Mouse (Mus musculus) urinary bladder, postnatal 4 days (tissue): Measurements from ENCODE around the gene Tyw1.
"Not testable (repeated sequence)": the region's sequence is repeated elsewhere in the genome, so short reads cannot be mapped to it uniquely, and the experiment has no call there.

Experiments used
- DNase-seq, 2 experiments: peaks; one replicate each; pipeline ENCODE4 v3.0.0; 2021 to 2022; ENCODE audit warnings: low spot score in 2 of 2

The Tyw1 gene

GRCm38 (mm10) chr5:130255017-130255720, at the start of gene Tyw1, which contains the start of gene Sbds:
Gene Tyw1 (plus strand): TSS chr5:130255619.
Gene Sbds (minus strand): TSS chr5:130255530.
- peak; percentile 96 to 97 for DNase-seq

DNA sequence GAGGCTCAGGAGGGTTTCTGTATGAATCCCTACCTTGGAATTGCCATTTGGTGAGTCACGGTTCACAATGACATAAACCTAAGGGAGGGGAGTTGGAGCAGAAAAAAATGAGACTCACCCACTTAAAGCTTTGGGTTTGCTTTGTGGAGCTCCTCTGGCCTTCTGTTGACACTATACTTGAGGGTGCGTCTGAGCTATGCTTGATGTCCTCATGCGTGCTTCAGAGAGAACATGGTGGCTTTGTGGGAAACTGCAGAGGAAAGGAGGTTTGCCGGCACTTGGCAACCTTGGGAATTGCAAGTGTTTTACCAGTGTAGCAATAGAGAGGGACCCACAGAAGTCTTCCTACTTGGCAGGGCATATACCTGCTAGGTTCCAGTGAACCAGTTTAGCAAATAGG, 48.1 kb upstream of the Tyw1 start:
- no peak for DNase-seq

DNA sequence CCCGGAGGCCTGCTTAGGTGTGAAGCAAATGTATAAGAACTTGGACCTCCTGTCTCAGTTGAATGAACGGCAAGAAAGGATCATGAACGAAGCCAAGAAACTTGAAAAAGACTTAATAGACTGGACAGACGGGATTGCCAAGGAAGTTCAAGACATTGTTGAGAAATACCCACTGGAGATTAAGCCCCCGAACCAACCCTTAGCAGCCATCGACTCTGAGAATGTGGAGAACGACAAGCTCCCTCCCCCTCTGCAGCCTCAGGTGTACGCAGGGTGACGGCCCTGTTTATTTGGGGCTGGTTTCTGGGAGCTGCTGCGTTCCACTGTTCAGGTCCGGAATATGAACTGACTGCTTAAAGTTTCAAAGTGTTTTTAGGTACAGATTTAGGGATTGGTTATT, 42.5 kb upstream of the Tyw1 start:
- DNase-seq: no peak

- DNase-seq: no peak
Measured at GRCm38 (mm10) chr5:130216781-130217180, 38.6 kb upstream of the Tyw1 start, which contains the start of gene Tmem248. Gene Tmem248 (plus strand): TSS chr5:130217081.

DNA sequence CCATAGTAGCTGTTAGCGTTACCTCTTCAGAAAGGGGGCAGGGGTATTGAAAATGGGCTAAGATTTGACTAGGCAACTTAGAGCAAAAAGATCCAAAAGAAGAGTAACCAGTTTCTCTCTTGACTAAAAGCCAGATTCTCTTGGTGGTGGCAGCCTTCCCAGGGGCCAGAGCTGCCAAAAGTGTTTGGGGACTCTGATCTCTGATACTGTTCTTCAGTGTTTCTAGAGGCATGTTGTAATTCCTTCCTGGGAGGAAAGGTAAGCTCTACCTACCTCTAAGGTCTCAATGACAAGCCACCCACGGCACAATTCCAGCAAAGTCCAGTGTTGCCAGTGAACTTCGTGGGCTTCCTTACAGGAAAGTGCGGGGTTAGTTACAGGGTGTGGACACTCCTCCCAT, 38.0 kb upstream of the Tyw1 start:
- no peak for DNase-seq

DNA sequence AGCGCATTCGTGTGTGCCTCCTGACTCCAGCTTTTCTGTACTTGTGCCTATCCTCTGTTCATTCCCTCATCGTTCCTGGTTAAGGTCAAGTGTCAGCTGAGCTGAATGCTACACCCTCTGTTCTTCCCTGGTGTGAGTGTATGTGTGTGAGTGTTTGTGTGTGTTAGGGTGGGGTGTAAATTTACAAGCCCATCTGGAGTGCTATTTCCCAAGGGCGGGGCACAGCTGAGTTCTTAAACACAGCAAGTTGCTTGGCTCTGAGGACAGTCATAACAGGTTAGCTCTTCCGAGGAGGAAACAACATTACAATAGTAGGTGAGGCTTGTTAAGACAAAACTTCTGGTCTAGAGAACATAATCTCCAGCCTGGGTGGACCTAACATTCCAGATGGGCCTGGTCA, 37.1 kb upstream of the Tyw1 start:
- DNase-seq: no peak

- no peak for DNase-seq
Measured at GRCm38 (mm10) chr5:130221316-130221715, 34.1 kb upstream of the Tyw1 start.

DNA sequence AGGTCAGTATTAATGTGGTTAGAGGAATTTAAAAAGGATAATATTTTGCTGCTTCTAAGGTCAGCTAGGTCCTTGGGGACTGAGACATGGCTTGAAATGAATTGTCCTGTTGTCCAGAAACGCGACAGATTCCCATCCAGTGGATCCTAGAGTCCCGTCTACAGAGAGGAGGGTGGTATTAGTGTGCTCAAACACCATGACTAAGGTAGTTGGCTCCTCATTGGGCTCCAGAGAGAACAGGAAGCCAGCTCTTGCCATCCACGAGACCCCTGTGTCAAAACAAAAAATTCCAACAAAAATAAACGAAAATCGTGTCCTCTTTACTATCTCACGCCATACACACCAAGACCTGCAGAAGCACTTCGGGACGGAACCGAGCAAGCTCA, 33.7 kb upstream of the Tyw1 start:
- no peak for DNase-seq

GRCm38 (mm10) chr5:130222146-130223004, 33.0 kb upstream of the Tyw1 start:
- peak; percentile 93 to 95 for DNase-seq

DNA sequence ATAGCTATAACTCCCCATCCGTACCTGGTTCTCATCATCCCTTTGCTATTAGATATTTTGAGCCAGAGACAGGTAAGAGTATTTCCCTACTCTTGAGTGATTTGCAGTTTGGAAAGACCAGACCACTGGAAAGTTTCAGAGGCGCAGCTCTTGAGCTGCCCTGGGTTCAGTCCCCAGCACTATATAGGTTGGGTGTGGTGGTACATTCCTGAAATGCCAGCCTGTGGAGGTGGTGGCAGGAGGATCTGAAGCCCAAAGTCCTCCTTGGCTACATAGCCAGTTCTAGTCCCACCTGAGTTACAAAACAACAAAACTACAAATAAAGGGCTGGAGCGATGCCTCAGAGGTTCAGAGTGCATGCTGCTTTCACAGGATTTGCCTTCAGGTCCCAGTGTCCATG, 28.6 kb upstream of the Tyw1 start:
- no peak for DNase-seq

DNA sequence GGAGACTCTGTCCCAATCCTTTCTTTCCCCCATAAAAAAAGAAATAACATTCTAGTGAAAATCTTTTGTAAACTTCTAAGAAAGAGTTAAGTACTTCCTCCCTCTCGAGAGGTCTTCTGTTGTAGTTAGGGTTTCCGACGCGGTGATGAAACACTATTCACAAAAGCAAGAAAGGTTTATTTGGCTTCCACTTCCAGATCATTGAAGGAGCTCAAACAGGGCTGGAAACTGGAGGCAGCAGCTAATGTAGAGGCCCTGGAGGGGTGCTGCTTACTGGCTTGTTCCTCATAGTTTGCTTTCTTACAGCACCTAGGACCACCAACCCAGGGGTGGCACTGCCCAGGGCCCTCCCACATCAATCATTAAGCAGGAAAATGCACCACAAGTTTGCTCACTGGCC, 27.3 kb upstream of the Tyw1 start:
- no peak for DNase-seq

GRCm38 (mm10) chr5:130236302-130236701, 19.1 kb upstream of the Tyw1 start:
- no peak for DNase-seq

DNA sequence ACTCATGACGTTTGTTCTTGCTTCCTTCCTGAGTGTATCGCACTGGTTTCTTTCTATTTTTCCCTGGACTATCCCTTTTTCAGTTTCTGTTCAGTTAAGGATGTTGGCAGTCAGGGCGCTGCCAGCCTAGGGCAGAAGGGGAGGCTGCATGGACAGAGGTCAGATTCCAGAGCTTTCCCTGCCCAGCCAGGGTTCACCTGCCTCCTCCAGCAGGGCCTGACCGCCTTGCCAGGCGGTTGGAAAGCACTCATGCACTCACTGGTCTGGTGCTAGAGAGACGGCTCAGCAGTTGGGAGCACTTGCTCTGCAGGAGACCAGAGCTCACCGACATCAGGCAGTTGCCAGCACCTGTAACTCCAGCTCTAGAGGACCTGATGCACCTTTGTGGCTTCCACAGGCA, 16.2 kb upstream of the Tyw1 start:
- DNase-seq: no peak

- no peak for DNase-seq
Measured at GRCm38 (mm10) chr5:130239856-130240255, 15.6 kb upstream of the Tyw1 start.

DNA sequence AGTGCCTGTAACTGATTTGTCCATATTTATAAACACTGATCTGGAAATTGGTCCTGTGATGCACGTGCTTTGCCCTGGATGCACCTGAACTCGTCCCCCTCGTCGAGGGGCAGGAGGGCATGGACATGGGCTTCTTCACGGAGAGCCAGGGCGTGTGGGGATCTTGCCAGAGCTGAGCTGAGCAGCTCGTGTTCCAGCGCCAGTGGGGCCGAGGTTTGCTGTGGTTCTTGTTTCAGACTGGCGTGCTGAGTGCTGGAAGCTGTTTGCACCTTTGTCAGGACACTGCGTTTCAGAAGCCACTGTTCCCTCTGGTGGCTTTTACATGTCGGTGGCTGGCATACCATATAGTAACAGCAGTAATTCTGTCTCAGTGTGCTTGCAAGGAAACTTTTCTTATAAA, 14.0 kb upstream of the Tyw1 start:
- DNase-seq: no peak

DNA sequence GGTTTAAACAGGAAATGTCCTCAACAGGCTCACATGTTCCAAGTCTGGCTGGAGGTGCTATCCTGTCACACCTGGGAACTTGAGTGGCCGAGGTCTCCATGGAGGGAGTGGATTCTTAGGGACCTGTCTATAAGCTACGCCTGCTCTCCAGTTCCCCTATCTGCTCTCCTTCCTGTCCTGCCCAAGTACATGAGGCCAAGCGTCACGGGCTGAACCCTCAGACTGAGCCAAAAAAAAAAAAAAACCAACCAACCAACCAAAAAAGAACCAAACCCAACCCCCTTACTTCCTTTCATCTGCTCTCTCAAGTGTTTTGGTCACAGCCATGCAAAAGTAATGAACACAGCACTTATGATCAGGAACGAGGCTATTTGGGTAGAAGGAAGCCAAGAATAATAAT, 7.6 kb upstream of the Tyw1 start:
- DNase-seq: no peak

- DNase-seq: no peak
Measured at GRCm38 (mm10) chr5:130254164-130255016, 1.0 kb upstream of the Tyw1 start.

DNA sequence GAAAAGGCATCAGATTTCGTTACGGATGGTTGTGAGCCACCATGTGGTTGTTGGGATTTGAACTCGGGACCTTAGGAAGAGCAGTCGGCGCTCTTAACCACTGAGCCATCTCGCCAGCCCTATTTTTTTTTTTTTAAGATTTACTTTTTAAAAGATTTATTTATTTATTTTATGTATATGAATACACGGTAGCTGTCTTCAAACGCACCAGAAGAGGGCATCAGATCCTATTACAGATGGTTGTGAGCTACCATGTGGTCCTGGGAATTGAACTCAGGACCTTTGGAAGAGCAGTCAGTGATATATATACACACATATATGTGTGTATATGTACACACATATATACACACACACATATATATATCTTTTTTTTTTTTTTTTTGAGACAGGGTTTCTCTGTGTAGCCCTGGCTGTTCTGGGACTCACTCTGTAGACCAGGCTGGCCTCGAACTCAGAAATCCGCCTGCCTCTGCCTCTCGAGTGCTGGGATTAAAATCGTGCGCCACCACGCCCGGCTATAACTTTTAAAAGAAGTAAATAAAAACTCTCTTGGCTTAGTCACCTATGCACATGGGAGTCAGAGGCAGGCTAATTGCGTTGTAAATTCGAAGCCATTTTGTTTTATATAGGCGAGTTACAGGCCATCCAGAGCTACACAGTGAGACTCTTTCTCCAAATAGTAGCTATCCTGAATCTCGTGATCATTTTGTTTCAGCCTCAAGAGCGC, 543 bp downstream of the Tyw1 start:
- not testable (repeated sequence) for DNase-seq

DNA sequence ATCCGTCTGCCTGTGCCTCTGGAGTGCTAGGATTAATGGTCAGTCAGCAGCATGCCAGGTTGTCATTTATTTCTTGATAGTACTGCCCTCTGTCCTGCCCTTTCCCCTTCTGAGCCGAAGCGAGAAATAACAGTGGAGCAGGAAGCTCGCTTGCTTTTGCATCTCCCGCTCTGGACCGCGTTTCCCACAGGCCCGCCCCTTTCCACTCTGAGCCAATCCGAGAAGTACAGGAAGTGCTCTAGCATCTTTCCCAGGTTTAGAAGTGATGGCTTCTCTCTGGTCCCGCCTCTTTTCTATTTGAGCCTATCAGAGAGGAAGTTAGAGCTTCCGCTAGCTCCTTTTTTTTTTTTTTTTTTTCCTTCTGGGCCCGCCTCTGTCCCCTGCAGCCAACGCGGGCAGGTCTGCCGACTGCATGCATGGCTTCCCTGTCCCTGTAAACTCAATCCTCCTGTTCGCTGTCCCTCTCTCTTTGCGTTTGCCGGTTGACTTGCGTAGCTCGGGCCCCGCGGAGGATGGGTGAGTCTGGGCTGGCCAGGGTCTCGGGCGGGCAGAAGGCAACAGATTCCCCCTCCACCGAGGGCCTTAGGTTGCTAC, 1.4 kb downstream of the Tyw1 start:
- peak; percentile 87 to 93 for DNase-seq

DNA sequence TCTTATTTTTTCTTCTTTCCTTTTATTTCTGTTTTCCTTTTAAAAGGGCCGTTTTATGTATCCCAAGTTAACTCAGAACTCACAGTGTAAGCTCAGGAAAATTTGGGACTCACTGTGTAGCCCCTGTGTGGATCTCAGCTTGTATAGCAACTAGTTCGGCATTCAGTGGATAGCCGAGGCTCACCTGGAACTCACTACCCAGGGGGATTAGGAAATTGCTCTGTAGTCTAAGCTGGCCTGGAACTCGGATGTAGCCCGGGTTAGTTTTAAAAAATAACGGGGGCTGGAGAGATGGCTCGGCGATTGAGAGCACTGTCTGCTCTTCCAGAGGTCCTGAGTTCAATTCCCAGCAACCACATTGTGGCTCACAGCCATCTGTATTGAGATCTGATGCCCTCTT, 1.9 kb downstream of the Tyw1 start:
- no peak for DNase-seq

DNA sequence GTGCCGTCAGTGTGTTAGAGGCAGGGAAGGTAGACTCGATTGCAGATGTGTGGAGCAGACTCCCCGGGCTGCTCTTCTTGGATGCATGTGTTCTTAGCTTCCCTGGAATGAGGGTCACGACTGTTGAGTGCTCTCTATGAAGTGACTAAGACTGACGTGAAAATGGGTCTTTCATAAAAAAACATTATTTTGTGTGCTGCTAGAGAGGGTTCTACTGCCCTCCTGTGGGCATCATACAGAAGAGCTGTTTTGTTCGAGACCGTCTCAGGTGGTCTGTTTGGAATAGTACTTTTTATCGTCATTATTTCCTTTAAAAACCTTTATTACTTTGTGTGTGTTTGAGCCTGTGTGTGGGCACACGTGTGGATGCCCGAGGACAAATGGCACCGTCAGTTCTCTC, 8.0 kb downstream of the Tyw1 start:
- DNase-seq: no peak
